Mouse (Mus musculus): ENCODE data around the gene Atxn7. TPM values are rescaled to one million over a fixed set of nuclear protein-coding genes. Genes with fewer than 3 reads are reported as not detected.

The Atxn7 gene
- 2.0 and 2.1 TPM in 2 replicates for polyA plus RNA-seq (2015; fragmentation: Nextera tagmentation; extraction: Ambion mirVana)

DNA sequence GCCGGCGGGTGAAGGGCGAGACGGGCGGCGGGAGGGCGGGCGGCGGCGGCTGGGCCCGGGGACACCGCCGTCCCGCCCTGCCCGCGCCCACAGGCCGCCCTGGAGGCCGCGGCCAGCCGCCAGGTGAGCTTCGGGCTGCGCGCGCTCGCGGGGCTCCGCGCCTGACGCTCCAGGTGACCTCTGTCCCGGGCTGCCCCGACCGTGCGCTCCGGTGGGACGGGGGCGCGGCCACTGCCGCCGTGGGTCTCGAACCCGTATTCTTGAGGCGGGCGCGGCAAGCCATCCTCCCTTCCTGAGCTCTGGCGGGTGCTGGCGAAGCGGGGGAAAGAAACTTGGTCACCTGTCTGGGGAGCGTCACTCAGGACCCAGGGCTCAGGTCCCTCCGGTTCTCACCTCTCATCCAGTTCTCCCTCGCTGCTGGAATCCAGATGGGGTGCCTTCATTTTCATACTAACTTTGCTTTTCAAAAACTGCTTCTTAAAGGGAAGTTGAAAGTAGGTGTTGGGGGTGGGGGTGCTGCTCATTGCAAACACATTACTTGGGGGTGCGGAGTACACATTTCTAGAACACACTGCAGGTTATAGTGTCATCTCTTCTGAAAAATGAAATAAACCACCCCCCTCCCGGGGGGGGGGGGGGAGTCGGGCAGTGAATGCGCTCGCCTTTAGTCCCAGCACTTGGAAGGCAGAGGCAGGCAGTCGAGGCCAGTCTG is at the start of gene Atxn7, which contains the start of gene Thoc7:
TSS of gene Atxn7 (plus strand) at position 40 of the 712 bp plus-strand sequence.
TSS of gene Thoc7 (minus strand) at position 452 of the 712 bp plus-strand sequence.
- ATAC-seq (peak; percentile 79), DNase-seq (peak; percentile 70)
- H3K36me3 ChIP-seq (replicated peaks; ENCODE audit: insufficient read depth, low read length): no peaks in the 10 kb centered on the region
- peak within 1 kb of the TSS; percentile 99 for H3K9ac ChIP-seq (replicated peaks)
- H3K27me3 ChIP-seq (ENCODE audit: insufficient read depth, low read length): no peaks in the 10 kb centered on the region
- peak within 1 kb of the TSS; percentile 95 for H3K4me3 ChIP-seq (ENCODE audit: low read depth, low read length)
- no peak for TF ChIP-seq EP300 (IDR thresholded peaks at IDR 0.05; ENCODE audit: low read depth)
- no peak for TF ChIP-seq CTCF (IDR thresholded peaks at IDR 0.05; ENCODE audit: low read depth)
- H3K27ac ChIP-seq (ENCODE audit: low read depth): peak within 1 kb of the TSS; percentile 91
- H3K4me2 ChIP-seq (ENCODE audit: low read depth, low read length): peak within 1 kb of the TSS; percentile 73
- WGBS (ENCODE audit: insufficient replicate concordance): 5% methylated on average over 19 of the region's 56 CpGs
- H3K4me1 ChIP-seq (ENCODE audit: insufficient read depth): peaks cover 26% of the 10 kb centered on the region
- no peaks in the 10 kb centered on the region for H3K9me3 ChIP-seq (ENCODE audit: low read length)

GRCm38 (mm10) chr14:13914387-13915082 is 46.7 kb upstream of the Atxn7 start, which contains the start of gene Gm281:
TSS of gene Gm281 (minus strand) at chr14:13914478.
- Histone ChIP-seq H3K36me3 (replicated peaks; ENCODE audit: insufficient read depth, low read length) (no peaks in the 10 kb centered on the region), H3K4me2 (ENCODE audit: low read depth, low read length) (no peak within 1 kb of the TSS), H3K9ac (replicated peaks) (no peak within 1 kb of the TSS), H3K27ac (ENCODE audit: low read depth) (no peak within 1 kb of the TSS), H3K9me3 (ENCODE audit: low read length) (no peaks in the 10 kb centered on the region), H3K27me3 (ENCODE audit: insufficient read depth, low read length) (no peaks in the 10 kb centered on the region), H3K4me3 (ENCODE audit: low read depth, low read length) (no peak within 1 kb of the TSS), H3K4me1 (ENCODE audit: insufficient read depth) (no peaks in the 10 kb centered on the region)
- DNase-seq (no peak), ATAC-seq (no peak)
- 35% methylated on average over 1 of the region's 1 CpGs for WGBS (ENCODE audit: insufficient replicate concordance)
- TF ChIP-seq EP300 (IDR thresholded peaks at IDR 0.05; ENCODE audit: low read depth) (no peak), CTCF (IDR thresholded peaks at IDR 0.05; ENCODE audit: low read depth) (no peak)

- Histone ChIP-seq H3K27me3 (ENCODE audit: insufficient read depth, low read length) (no peaks in the 10 kb centered on the region), H3K9ac (replicated peaks) (no peak overlapping the region), H3K4me1 (ENCODE audit: insufficient read depth) (no peaks in the 10 kb centered on the region), H3K27ac (ENCODE audit: low read depth) (no peak overlapping the region), H3K4me2 (ENCODE audit: low read depth, low read length) (no peak overlapping the region), H3K9me3 (ENCODE audit: low read length) (no peaks in the 10 kb centered on the region), H3K4me3 (ENCODE audit: low read depth, low read length) (no peak overlapping the region), H3K36me3 (replicated peaks; ENCODE audit: insufficient read depth, low read length) (no peaks in the 10 kb centered on the region)
- no peak for TF ChIP-seq CTCF (IDR thresholded peaks at IDR 0.05; ENCODE audit: low read depth)
- no peak for TF ChIP-seq EP300 (IDR thresholded peaks at IDR 0.05; ENCODE audit: low read depth)
- ATAC-seq (no peak), DNase-seq (no peak)
- WGBS (ENCODE audit: insufficient replicate concordance): 49% methylated on average over 4 of the region's 4 CpGs
These were observed 46.0 kb upstream of the Atxn7 start for GRCm38 (mm10) chr14:13915207-13915606.

- DNase-seq (no peak), ATAC-seq (no peak)
- no peak overlapping the region for H3K4me2 ChIP-seq (ENCODE audit: low read depth, low read length)
- H3K4me3 ChIP-seq (ENCODE audit: low read depth, low read length): no peak overlapping the region
- no peaks in the 10 kb centered on the region for H3K27me3 ChIP-seq (ENCODE audit: insufficient read depth, low read length)
- H3K9me3 ChIP-seq (ENCODE audit: low read length): no peaks in the 10 kb centered on the region
- H3K36me3 ChIP-seq (replicated peaks; ENCODE audit: insufficient read depth, low read length): no peaks in the 10 kb centered on the region
- 75% methylated on average over 10 of the region's 10 CpGs for WGBS (ENCODE audit: insufficient replicate concordance)
- H3K27ac ChIP-seq (ENCODE audit: low read depth): no peak overlapping the region
- no peak for TF ChIP-seq EP300 (IDR thresholded peaks at IDR 0.05; ENCODE audit: low read depth)
- TF ChIP-seq CTCF (IDR thresholded peaks at IDR 0.05; ENCODE audit: low read depth): no peak
- no peaks in the 10 kb centered on the region for H3K4me1 ChIP-seq (ENCODE audit: insufficient read depth)
- H3K9ac ChIP-seq (replicated peaks): no peak overlapping the region
These were observed 44.0 kb upstream of the Atxn7 start for GRCm38 (mm10) chr14:13917208-13917607.

DNA sequence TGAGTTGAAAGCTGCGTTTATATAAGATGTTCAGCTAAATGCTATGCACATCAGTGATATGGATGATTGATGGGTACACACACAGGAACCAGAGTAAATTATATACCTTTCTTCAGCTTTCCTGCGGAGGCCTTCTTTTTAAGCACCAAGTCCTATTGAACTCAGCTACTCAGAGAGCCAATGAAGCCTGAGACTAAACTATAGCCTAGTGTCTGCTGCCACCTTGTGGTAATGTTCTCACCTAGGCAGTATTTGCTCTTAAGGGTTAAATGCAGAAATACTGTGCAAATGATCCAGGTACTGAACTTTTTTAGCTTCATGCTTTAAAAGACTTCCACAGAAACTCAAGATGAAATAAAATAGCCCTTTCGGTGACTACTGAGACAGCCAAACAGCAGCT is 43.6 kb upstream of the Atxn7 start:
- DNase-seq: peak; percentile 45

More for the DNA sequence above, 43.6 kb upstream of the Atxn7 start:
- Histone ChIP-seq H3K4me3 (ENCODE audit: low read depth, low read length) (no peak overlapping the region), H3K4me1 (ENCODE audit: insufficient read depth) (no peaks in the 10 kb centered on the region), H3K9me3 (ENCODE audit: low read length) (no peaks in the 10 kb centered on the region), H3K36me3 (replicated peaks; ENCODE audit: insufficient read depth, low read length) (no peaks in the 10 kb centered on the region), H3K4me2 (ENCODE audit: low read depth, low read length) (no peak overlapping the region), H3K9ac (replicated peaks) (no peak overlapping the region), H3K27ac (ENCODE audit: low read depth) (no peak overlapping the region), H3K27me3 (ENCODE audit: insufficient read depth, low read length) (no peaks in the 10 kb centered on the region)
- TF ChIP-seq EP300 (IDR thresholded peaks at IDR 0.05; ENCODE audit: low read depth) (no peak), CTCF (IDR thresholded peaks at IDR 0.05; ENCODE audit: low read depth) (peak; percentile 80)
- WGBS (ENCODE audit: insufficient replicate concordance): 47% methylated on average over 3 of the region's 3 CpGs
- no peak for ATAC-seq
